Mouse (Mus musculus): Measurements from ENCODE around the gene Ube2dnl2. TPM values are rescaled to one million over a fixed set of nuclear protein-coding genes. Genes with fewer than 3 reads are reported as not detected.

The Ube2dnl2 gene
- not detected in 2 replicates for polyA plus RNA-seq (2015; fragmentation: Nextera tagmentation; extraction: Ambion mirVana)

GRCm38 (mm10) chrX:114907282-114907681, at the start of gene Ube2dnl2:
TSS of gene Ube2dnl2 (plus strand) at chrX:114907582.
- H3K27me3 ChIP-seq = no peaks in the 10 kb centered on the region
- H3K27ac ChIP-seq = no peak within 1 kb of the TSS
- H3K9me3 ChIP-seq (replicated peaks) = no peaks in the 10 kb centered on the region
- H3K4me3 ChIP-seq = no peak within 1 kb of the TSS
- 52% methylated on average over 1 of the region's 1 CpGs for WGBS
- ATAC-seq (replicated peaks; ENCODE audit: insufficient number of reproducible peaks, insufficient read depth, low FRiP score, low read depth) = no peak
- H3K4me2 ChIP-seq = no peak within 1 kb of the TSS
- H3K4me1 ChIP-seq (replicated peaks) = no peaks in the 10 kb centered on the region
- no peaks in the 10 kb centered on the region for H3K36me3 ChIP-seq
- H3K9ac ChIP-seq = no peak within 1 kb of the TSS

GRCm38 (mm10) chrX:114895489-114895888, 11.9 kb upstream of the Ube2dnl2 start:
- Histone ChIP-seq H3K4me3 (no peak overlapping the region), H3K36me3 (no peaks in the 10 kb centered on the region)
- no peak for ATAC-seq (replicated peaks; ENCODE audit: insufficient number of reproducible peaks, insufficient read depth, low FRiP score, low read depth)

GRCm38 (mm10) chrX:114897506-114897905, 9.9 kb upstream of the Ube2dnl2 start:
- no peak overlapping the region for H3K9ac ChIP-seq
- ATAC-seq (replicated peaks; ENCODE audit: insufficient number of reproducible peaks, insufficient read depth, low FRiP score, low read depth) = no peak
- H3K4me3 ChIP-seq = no peak overlapping the region
- no peaks in the 10 kb centered on the region for H3K36me3 ChIP-seq
- H3K9me3 ChIP-seq (replicated peaks) = no peaks in the 10 kb centered on the region
- H3K27ac ChIP-seq = no peak overlapping the region
- 73% methylated on average over 3 of the region's 3 CpGs for WGBS
- no peaks in the 10 kb centered on the region for H3K27me3 ChIP-seq
- H3K4me1 ChIP-seq (replicated peaks) = no peaks in the 10 kb centered on the region
- H3K4me2 ChIP-seq = no peak overlapping the region

More at GRCm38 (mm10) chrX:114895489-114895888, 11.9 kb upstream of the Ube2dnl2 start:
- Histone ChIP-seq H3K4me2 (no peak overlapping the region), H3K27ac (no peak overlapping the region), H3K4me1 (replicated peaks) (no peaks in the 10 kb centered on the region), H3K9me3 (replicated peaks) (no peaks in the 10 kb centered on the region), H3K27me3 (no peaks in the 10 kb centered on the region), H3K9ac (no peak overlapping the region)

GRCm38 (mm10) chrX:114903391-114903790, 4.0 kb upstream of the Ube2dnl2 start:
- no peak for ATAC-seq (replicated peaks; ENCODE audit: insufficient number of reproducible peaks, insufficient read depth, low FRiP score, low read depth)
- Histone ChIP-seq H3K4me3 (no peak overlapping the region), H3K27me3 (no peaks in the 10 kb centered on the region), H3K4me2 (no peak overlapping the region), H3K36me3 (no peaks in the 10 kb centered on the region), H3K9me3 (replicated peaks) (no peaks in the 10 kb centered on the region), H3K4me1 (replicated peaks) (no peaks in the 10 kb centered on the region), H3K27ac (no peak overlapping the region), H3K9ac (no peak overlapping the region)

GRCm38 (mm10) chrX:114904712-114905111, 2.7 kb upstream of the Ube2dnl2 start, which contains the start of gene Ube2dnl1:
TSS of gene Ube2dnl1 (plus strand) at chrX:114905012.
- no peaks in the 10 kb centered on the region for H3K4me1 ChIP-seq (replicated peaks)
- no peak for ATAC-seq (replicated peaks; ENCODE audit: insufficient number of reproducible peaks, insufficient read depth, low FRiP score, low read depth)
- no peaks in the 10 kb centered on the region for H3K36me3 ChIP-seq

GRCm38 (mm10) chrX:114955066-114955465, 47.7 kb downstream of the Ube2dnl2 start:
- ATAC-seq (replicated peaks; ENCODE audit: insufficient number of reproducible peaks, insufficient read depth, low FRiP score, low read depth) = no peak
- no peaks in the 10 kb centered on the region for H3K4me1 ChIP-seq (replicated peaks)
- no peak overlapping the region for H3K4me2 ChIP-seq
- 20% methylated on average over 1 of the region's 1 CpGs for WGBS
- H3K27ac ChIP-seq = peak overlapping the region; percentile 12; the same call in 1 of the 2 replicates
- no peaks in the 10 kb centered on the region for H3K36me3 ChIP-seq
- H3K27me3 ChIP-seq = no peaks in the 10 kb centered on the region
- H3K9ac ChIP-seq = no peak overlapping the region
- H3K9me3 ChIP-seq (replicated peaks) = no peaks in the 10 kb centered on the region
- no peak overlapping the region for H3K4me3 ChIP-seq

More at GRCm38 (mm10) chrX:114904712-114905111, 2.7 kb upstream of the Ube2dnl2 start, which contains the start of gene Ube2dnl1:
- Histone ChIP-seq H3K27ac (no peak within 1 kb of the TSS), H3K4me3 (no peak within 1 kb of the TSS), H3K27me3 (no peaks in the 10 kb centered on the region), H3K9ac (no peak within 1 kb of the TSS), H3K4me2 (no peak within 1 kb of the TSS), H3K9me3 (replicated peaks) (no peaks in the 10 kb centered on the region)
- 80% methylated on average over 5 of the region's 5 CpGs for WGBS

Other genes starting within 250 kb of the Ube2dnl2 start
- not detected in 2 replicates for gene Ube2dnl1, start 2.6 kb upstream of the Ube2dnl2 start, polyA plus RNA-seq (2015; fragmentation: Nextera tagmentation; extraction: Ambion mirVana)